Mouse (Mus musculus): ENCODE measurements around the gene Tefm. TPM values are rescaled to one million over a fixed set of nuclear protein-coding genes. Genes with fewer than 3 reads are reported as not detected.

Tefm gene
- total RNA-seq, 2 experiments from 2014 or later = 11.3 to 12.7 TPM

- no peak for DNase-seq (ENCODE audit: low spot score in 2 of 2)
Observed at GRCm38 (mm10) chr11:80101298-80101697, 40.7 kb downstream of the Tefm start.

GRCm38 (mm10) chr11:80098444-80099056, 43.4 kb downstream of the Tefm start:
- no peak for DNase-seq (ENCODE audit: low spot score in 2 of 2)

- DNase-seq (ENCODE audit: low spot score in 2 of 2) = no peak
Observed at GRCm38 (mm10) chr11:80090555-80091164, 51.3 kb downstream of the Tefm start.

GRCm38 (mm10) chr11:80089817-80090214, 52.2 kb downstream of the Tefm start:
- no peak for DNase-seq (ENCODE audit: low spot score in 2 of 2)

GRCm38 (mm10) chr11:80088917-80089816, 52.8 kb downstream of the Tefm start, which contains the start of gene Atad5:
Gene Atad5 (plus strand): TSS chr11:80089400.
- DNase-seq (ENCODE audit: low spot score in 2 of 2) = peak; percentile 86 to 89

- peak; percentile 65 to 72 for DNase-seq (ENCODE audit: low spot score in 2 of 2)
Observed at GRCm38 (mm10) chr11:80086844-80087243, 55.1 kb downstream of the Tefm start.

Other genes starting within 250 kb of the Tefm start
- gene Utp6, start 179.8 kb downstream of the Tefm start, total RNA-seq (2021) = 10 to 100 TPM; 35.9 to 36.3 TPM
- gene Suz12, start 149.1 kb downstream of the Tefm start, total RNA-seq (2021) = 10 to 100 TPM; 31.4 to 34.5 TPM
- 10 to 100 TPM; 18.3 to 22.1 TPM for gene Crlf3, start 61.2 kb downstream of the Tefm start, total RNA-seq (2021)
- 1 to 10 TPM; 3.8 to 4.7 TPM for gene Atad5, start 52.8 kb downstream of the Tefm start, total RNA-seq (2021)
- 10 to 100 TPM; 10.3 to 11.0 TPM for gene Adap2, start 11.9 kb upstream of the Tefm start, total RNA-seq (2021)
- gene Rnf135, start 41.7 kb upstream of the Tefm start, total RNA-seq (2021) = 1 to 10 TPM; 3.5 to 4.6 TPM
- gene Rhot1, start 66.8 kb upstream of the Tefm start, total RNA-seq (2021) = 10 to 100 TPM; 61.6 to 64.6 TPM
- gene Rhbdl3, start 158.7 kb upstream of the Tefm start, total RNA-seq (2021) = 10 to 100 TPM; 28.0 to 28.9 TPM
- 10 to 100 TPM; 44.4 to 49.1 TPM for gene 5730455P16Rik, start 235.9 kb upstream of the Tefm start, total RNA-seq (2021)
- 100 to 1,000 TPM; 162 to 167 TPM for gene Zfp207, start 241.1 kb upstream of the Tefm start, total RNA-seq (2021)

All from layer of hippocampus, postnatal 14 days (tissue).